Mouse (Mus musculus) embryonic fibroblast, embryonic 13.5 days (primary cell): ENCODE measurements around the gene Taf3. TPM values are rescaled to one million over a fixed set of nuclear protein-coding genes. Genes with fewer than 3 reads are reported as not detected.
A peak's percentile ranks its signal among the peaks of the same experiment; 100 is the strongest.

Experiments used
- H3K27ac ChIP-seq: 2 replicates; pipeline ENCODE4 v1.5.1; 2012; ENCODE audit warnings: low read length, control low read depth, inconsistent platforms; ENCODE audit not compliant: insufficient read depth
- H3K4me1 ChIP-seq: 2 replicates; pipeline ENCODE4 v1.6.1; 2011; ENCODE audit warnings: low read length; ENCODE audit not compliant: control insufficient read depth, insufficient read depth
- H3K4me3 ChIP-seq: 2 replicates; pipeline ENCODE4 v1.5.1; 2011; ENCODE audit warnings: mild to moderate bottlenecking, control low read depth, low read length; ENCODE audit not compliant: insufficient read depth
- CTCF ChIP-seq: IDR thresholded peaks from 2 replicates; pipeline ENCODE4 v1.5.1; 2011; ENCODE audit warnings: mild to moderate bottlenecking, control low read depth, low read length, moderate library complexity, borderline replicate concordance; ENCODE audit not compliant: insufficient read depth
- POLR2A ChIP-seq: IDR thresholded peaks from 2 replicates; pipeline ENCODE4 v1.6.1; 2011; ENCODE audit warnings: low read depth, mild to moderate bottlenecking, control low read depth, low read length, moderate library complexity
- polyA plus RNA-seq: library from polyadenylated mRNA; stranded (reverse); fragments of >200 nt; gene quantifications from 2 replicates; pipeline ENCODE4 v1.2.4, GENCODE M21; 2011; ENCODE audit warnings: low read depth; ENCODE audit not compliant: missing spikeins, insufficient read length

Gene Taf3
- polyA plus RNA-seq, 1 experiment, result 7.7 TPM

- TF ChIP-seq POLR2A (no peak), CTCF (no peak)
- H3K4me1 ChIP-seq, result no peaks in the 10 kb centered on the region
- H3K4me3 ChIP-seq, result no peak overlapping the region
- H3K27ac ChIP-seq, result no peak overlapping the region
Measured at GRCm38 (mm10) chr2:9886921-9887610, 161.3 kb downstream of the Taf3 start.

- no peaks in the 10 kb centered on the region for H3K4me1 ChIP-seq
Measured at GRCm38 (mm10) chr2:9886031-9886430, 162.4 kb downstream of the Taf3 start.

GRCm38 (mm10) chr2:9885217-9885770, 163.1 kb downstream of the Taf3 start:
- Histone ChIP-seq H3K4me1 (no peaks in the 10 kb centered on the region), H3K4me3 (no peak overlapping the region), H3K27ac (no peak overlapping the region)
- TF ChIP-seq CTCF (no peak), POLR2A (no peak)

More at GRCm38 (mm10) chr2:9886031-9886430, 162.4 kb downstream of the Taf3 start:
- no peak overlapping the region for H3K4me3 ChIP-seq
- H3K27ac ChIP-seq, result no peak overlapping the region
- TF ChIP-seq CTCF (no peak), POLR2A (no peak)

- Histone ChIP-seq H3K27ac (no peak overlapping the region), H3K4me3 (no peak overlapping the region), H3K4me1 (no peaks in the 10 kb centered on the region)
- no peak for TF ChIP-seq POLR2A
Measured at GRCm38 (mm10) chr2:9884533-9885216, 163.7 kb downstream of the Taf3 start.

GRCm38 (mm10) chr2:9883803-9884532, 164.4 kb downstream of the Taf3 start:
- H3K4me1 ChIP-seq, result no peaks in the 10 kb centered on the region
- no peak overlapping the region for H3K4me3 ChIP-seq
- TF ChIP-seq POLR2A, result no peak
- TF ChIP-seq CTCF, result no peak
- H3K27ac ChIP-seq, result no peak overlapping the region

GRCm38 (mm10) chr2:9882926-9883802, 165.2 kb downstream of the Taf3 start:
- no peak for TF ChIP-seq CTCF
- TF ChIP-seq POLR2A, result no peak
- Histone ChIP-seq H3K4me1 (no peaks in the 10 kb centered on the region), H3K4me3 (peak overlapping the region; percentile 17; the same call in 1 of the 2 replicates), H3K27ac (no peak overlapping the region)

- TF ChIP-seq CTCF (no peak), POLR2A (no peak)
- no peaks in the 10 kb centered on the region for H3K4me1 ChIP-seq
- no peak overlapping the region for H3K27ac ChIP-seq
Measured at GRCm38 (mm10) chr2:9882371-9882925, 165.9 kb downstream of the Taf3 start.

GRCm38 (mm10) chr2:9881611-9882023, 166.8 kb downstream of the Taf3 start:
- Histone ChIP-seq H3K27ac (no peak overlapping the region), H3K4me3 (no peak overlapping the region), H3K4me1 (no peaks in the 10 kb centered on the region)
- TF ChIP-seq POLR2A, result no peak
- TF ChIP-seq CTCF, result no peak

More at GRCm38 (mm10) chr2:9882371-9882925, 165.9 kb downstream of the Taf3 start:
- peak overlapping the region; percentile 17; the same call in 1 of the 2 replicates for H3K4me3 ChIP-seq
